Mouse (Mus musculus) ES-Bruce4 (cell line): ENCODE results near the gene Trh.

Source experiments
- CTCF ChIP-seq: IDR thresholded peaks from one replicate; pipeline ENCODE4 v1.8.1; 2011; ENCODE audit warnings: low read depth, low read length
- EP300 ChIP-seq: IDR thresholded peaks from 2 replicates; pipeline ENCODE4 v1.6.1; 2011; ENCODE audit warnings: low read depth, low read length; ENCODE audit not compliant: insufficient read depth
- POLR2A ChIP-seq: IDR thresholded peaks from one replicate; pipeline ENCODE4 v1.8.1; 2011; ENCODE audit warnings: low read length; ENCODE audit not compliant: insufficient read depth

DNA sequence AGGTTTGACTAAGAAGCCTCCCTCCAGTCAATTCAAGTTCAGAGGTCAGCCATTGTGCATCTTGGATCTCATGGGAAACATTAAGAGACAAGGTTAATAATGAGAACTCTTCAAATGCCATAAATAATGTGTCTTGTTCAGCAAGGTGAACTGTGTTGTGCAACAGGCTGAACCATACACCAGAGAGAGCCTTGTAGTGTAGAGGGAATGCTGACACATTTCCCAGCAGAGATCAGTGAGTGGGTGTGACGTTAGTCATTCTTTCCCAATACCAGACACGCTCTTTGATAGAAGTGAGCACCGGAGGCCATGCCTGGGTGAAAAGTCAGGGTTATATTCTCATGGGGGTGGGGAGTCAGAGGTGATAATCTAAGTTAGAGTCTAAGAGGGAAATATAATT is 46.4 kb upstream of the Trh start:
- TF ChIP-seq CTCF (no peak), POLR2A (no peak), EP300 (no peak)
